Mouse (Mus musculus): Measurements from ENCODE around the gene Naa40. TPM values are rescaled to one million over a fixed set of nuclear protein-coding genes. Genes with fewer than 3 reads are reported as not detected.

Naa40 gene
- total RNA-seq, 2 experiments from 2014 or later = 35.6 to 57.3 TPM

DNA sequence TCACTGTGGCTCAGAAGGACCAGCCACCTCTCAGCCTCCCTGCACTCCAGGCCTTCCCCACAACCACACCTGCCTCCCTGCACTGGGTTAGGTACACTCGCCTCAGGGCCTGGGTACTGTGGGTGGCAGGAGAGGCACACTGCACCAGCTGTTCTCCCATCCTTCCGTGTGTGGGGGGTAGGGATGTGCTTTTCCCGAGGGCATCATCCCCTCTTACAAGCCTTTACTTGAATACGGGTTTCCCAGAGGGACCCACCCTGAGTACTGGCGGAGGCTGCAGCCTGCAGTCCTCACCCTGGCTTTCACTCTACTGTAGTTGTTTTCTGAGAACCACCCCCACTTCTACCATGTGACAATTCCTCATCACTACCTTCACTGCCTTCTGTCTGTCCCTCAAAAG is 53.8 kb downstream of the Naa40 start:
- ATAC-seq (replicated peaks; ENCODE audit: low FRiP score, poor library complexity, severe bottlenecking) = no peak

DNA sequence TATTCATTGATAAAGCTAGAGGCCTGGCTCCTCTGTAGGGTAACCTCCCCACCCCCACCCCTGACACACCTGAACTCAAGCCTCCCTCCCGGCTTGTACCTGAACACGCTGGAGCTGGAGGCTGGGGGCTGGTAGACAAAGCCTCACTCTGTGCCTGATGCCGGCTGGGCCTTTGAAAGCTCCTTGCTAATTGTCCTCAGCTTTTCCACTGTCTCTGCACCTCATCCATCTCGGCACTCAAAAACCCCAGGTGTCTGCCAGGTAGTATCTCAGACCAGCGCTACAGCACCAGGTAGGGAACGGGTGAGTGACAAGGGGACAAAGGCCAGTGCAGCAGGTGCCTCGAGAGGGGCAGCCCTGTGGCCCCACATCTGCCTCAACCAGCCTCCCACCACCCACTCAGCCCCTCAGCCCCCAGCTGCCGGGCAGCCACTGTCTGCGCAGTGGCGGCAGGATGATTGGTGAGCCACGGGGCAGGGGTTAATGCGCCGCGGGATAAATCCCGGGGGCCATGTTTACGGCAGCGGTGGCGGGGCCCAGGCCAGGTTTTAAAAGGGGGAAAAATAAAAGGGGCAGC is 55.2 kb downstream of the Naa40 start:
- ATAC-seq (replicated peaks; ENCODE audit: low FRiP score, poor library complexity, severe bottlenecking) = no peak

- ATAC-seq (replicated peaks; ENCODE audit: low FRiP score, poor library complexity, severe bottlenecking) = no peak
Measured at GRCm38 (mm10) chr19:7185059-7185458, 55.9 kb downstream of the Naa40 start.

DNA sequence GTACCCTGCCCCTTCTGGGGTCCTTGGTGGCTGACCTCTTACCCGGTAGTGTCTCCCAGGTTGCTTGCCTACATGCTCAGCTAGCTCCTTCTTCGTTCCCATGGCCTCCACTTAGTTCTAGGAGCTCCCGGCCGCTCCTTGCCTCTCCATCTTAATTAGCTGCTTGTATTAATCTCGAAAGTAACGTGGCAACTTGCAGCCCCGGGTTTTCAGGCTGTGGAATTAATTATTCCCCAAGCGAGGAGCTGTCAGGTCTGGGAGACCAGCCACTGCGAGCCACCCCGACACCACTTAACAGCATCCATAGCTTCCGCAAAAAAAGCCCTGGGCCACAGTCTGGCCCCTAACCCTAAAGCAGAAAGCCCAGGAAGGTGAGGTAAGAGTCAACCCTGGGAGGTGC is 57.6 kb downstream of the Naa40 start:
- no peak for ATAC-seq (replicated peaks; ENCODE audit: low FRiP score, poor library complexity, severe bottlenecking)

- no peak for ATAC-seq (replicated peaks; ENCODE audit: low FRiP score, poor library complexity, severe bottlenecking)
Measured at GRCm38 (mm10) chr19:7182273-7182949, 58.6 kb downstream of the Naa40 start.

GRCm38 (mm10) chr19:7181496-7181895 is 59.5 kb downstream of the Naa40 start:
- no peak for ATAC-seq (replicated peaks; ENCODE audit: low FRiP score, poor library complexity, severe bottlenecking)

DNA sequence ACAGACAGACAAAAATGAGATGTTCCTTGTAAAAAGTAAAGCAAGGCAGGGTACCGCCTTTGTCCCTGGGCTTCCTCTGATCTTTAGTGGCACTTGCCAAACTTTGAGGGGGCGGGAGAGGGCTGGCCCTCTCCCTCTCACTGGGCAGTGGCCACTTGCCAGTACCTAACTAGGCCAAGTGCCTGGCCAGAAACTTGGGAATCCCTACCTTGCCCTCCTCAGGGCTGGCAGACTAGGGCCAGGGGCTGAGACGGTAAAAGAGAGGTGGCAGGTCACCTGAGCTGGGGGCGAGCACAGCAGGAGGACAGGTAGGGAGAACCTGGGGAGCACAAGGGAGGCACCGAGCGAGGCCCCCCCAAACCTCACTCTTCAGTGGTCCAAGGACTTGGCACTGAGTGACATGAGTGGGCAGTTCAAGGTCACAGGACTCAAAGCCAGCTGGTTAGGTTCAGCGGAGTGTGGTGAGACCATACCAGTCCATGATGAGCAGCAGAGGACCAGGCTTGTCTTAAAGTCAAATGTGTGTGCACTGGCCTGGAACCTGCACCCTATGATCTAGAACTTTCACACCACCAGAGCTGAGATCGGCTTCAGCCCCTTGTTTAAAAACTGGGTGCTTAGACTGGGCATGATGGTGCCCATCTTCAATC is 60.1 kb downstream of the Naa40 start:
- no peak for ATAC-seq (replicated peaks; ENCODE audit: low FRiP score, poor library complexity, severe bottlenecking)

DNA sequence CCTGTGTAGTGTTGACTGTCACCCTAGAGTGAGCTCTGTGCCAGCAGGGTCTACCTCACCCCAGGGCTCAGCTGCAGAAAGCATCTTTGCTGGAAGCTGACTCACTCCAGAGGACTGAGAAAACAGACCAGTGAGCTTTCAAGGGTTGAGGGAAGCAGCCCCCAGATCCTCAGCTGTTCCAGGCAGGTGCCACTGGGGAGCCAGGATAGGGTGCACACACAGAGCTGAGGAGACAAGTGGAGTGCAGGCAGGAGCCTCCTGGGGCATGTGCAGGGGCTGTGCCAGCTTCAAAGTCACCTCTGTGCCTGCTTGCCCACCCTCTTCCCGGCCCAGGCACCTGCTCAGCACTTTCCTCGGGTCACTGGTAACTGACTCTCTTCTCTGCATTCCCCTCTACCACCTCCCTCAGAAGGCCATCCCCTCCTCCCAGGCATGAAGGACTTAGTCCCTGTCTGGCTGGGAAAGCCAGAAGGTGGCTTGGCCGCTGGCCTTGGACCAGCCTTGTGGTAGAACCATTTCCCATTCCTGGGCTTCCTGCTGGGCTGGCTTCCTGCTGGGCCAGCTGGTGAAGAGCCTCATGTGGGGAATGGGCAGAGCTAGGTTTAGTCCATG is 62.0 kb downstream of the Naa40 start:
- no peak for ATAC-seq (replicated peaks; ENCODE audit: low FRiP score, poor library complexity, severe bottlenecking)

- no peak for ATAC-seq (replicated peaks; ENCODE audit: low FRiP score, poor library complexity, severe bottlenecking)
Measured at GRCm38 (mm10) chr19:7177804-7178511, 63.0 kb downstream of the Naa40 start.

DNA sequence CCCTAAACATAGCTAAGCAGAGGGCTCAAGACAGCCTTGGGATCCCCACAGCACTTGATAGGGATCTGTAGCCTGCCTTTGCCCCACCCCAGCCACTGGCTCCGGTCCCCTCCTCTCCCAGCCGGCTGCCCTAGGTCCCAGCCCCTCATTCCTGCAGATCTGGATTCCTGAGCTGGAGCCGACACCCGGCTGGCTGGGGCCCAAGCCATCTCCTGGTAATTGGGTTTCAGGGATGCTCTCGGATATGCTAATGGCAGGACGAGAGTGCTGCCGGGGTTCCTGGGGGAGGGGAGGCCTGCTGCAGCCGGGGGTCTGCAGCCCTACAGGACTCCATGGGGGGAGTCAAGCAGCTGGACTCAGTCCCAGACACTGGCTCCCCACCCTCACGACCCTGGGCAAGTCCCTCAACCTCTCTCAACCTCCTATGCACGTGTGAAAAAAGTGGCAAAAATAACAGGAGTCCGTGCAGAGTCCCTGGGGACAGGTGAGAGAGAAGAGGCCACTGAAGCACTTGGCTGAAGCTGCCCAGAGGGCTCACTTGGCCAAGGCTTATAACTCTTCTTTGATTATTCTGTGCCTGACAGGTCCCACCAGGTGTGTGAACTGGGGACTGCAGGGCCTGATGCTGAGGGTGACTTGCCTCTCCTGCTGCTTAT is 64.8 kb downstream of the Naa40 start:
- ATAC-seq (replicated peaks; ENCODE audit: low FRiP score, poor library complexity, severe bottlenecking) = no peak

Other genes with a start within 250 kb of the Naa40 start
- 11.5 TPM in 1 of 2 replicates, not detected in the other for gene Dnajc4, start 248.6 kb downstream of the Naa40 start, total RNA-seq (2015; ENCODE audit: low replicate concordance)
- gene Dnajc4, start 248.6 kb downstream of the Naa40 start, total RNA-seq (2017; ENCODE audit: low replicate concordance) = 2.2 and 2.6 TPM in 2 replicates
- 4.2 and 10.1 TPM in 2 replicates for gene Nudt22, start 245.1 kb downstream of the Naa40 start, total RNA-seq (2015; ENCODE audit: low replicate concordance)
- 0.26 and 3.9 TPM in 2 replicates for gene Nudt22, start 245.1 kb downstream of the Naa40 start, total RNA-seq (2017; ENCODE audit: low replicate concordance)
- not detected in 2 replicates for gene Trpt1, start 245.1 kb downstream of the Naa40 start, total RNA-seq (2015; ENCODE audit: low replicate concordance)
- not detected in 2 replicates for gene Trpt1, start 245.1 kb downstream of the Naa40 start, total RNA-seq (2017; ENCODE audit: low replicate concordance)
- 30.6 and 38.6 TPM in 2 replicates for gene Fermt3, start 221.7 kb downstream of the Naa40 start, total RNA-seq (2015; ENCODE audit: low replicate concordance)
- gene Fermt3, start 221.7 kb downstream of the Naa40 start, total RNA-seq (2017; ENCODE audit: low replicate concordance) = 63.9 and 69.1 TPM in 2 replicates
- 59.5 and 78.6 TPM in 2 replicates for gene Stip1, start 201.2 kb downstream of the Naa40 start, total RNA-seq (2015; ENCODE audit: low replicate concordance)
- 48.1 and 60.8 TPM in 2 replicates for gene Stip1, start 201.2 kb downstream of the Naa40 start, total RNA-seq (2017; ENCODE audit: low replicate concordance)
- gene Macrod1, start 184.4 kb downstream of the Naa40 start, total RNA-seq (2015; ENCODE audit: low replicate concordance) = not detected in 2 replicates
- 0.53 and 1.2 TPM in 2 replicates for gene Macrod1, start 184.4 kb downstream of the Naa40 start, total RNA-seq (2017; ENCODE audit: low replicate concordance)
- not detected in 2 replicates for gene Flrt1, start 135.5 kb downstream of the Naa40 start, total RNA-seq (2015; ENCODE audit: low replicate concordance)
- gene Flrt1, start 135.5 kb downstream of the Naa40 start, total RNA-seq (2017; ENCODE audit: low replicate concordance) = not detected in 2 replicates
- 17.3 and 25.6 TPM in 2 replicates for gene Otub1, start 34.9 kb downstream of the Naa40 start, total RNA-seq (2015; ENCODE audit: low replicate concordance)
- 8.2 and 10.0 TPM in 2 replicates for gene Otub1, start 34.9 kb downstream of the Naa40 start, total RNA-seq (2017; ENCODE audit: low replicate concordance)
- gene Cox8a, start 23.6 kb downstream of the Naa40 start, total RNA-seq (2015; ENCODE audit: low replicate concordance) = 226 and 267 TPM in 2 replicates
- gene Cox8a, start 23.6 kb downstream of the Naa40 start, total RNA-seq (2017; ENCODE audit: low replicate concordance) = 106 and 241 TPM in 2 replicates
- gene Rcor2, start 26.1 kb upstream of the Naa40 start, total RNA-seq (2015; ENCODE audit: low replicate concordance) = 2.2 TPM in 1 of 2 replicates, not detected in the other
- gene Rcor2, start 26.1 kb upstream of the Naa40 start, total RNA-seq (2017; ENCODE audit: low replicate concordance) = 0.53 TPM in 1 of 2 replicates, not detected in the other
- 48.7 and 54.1 TPM in 2 replicates for gene Mark2, start 100.7 kb upstream of the Naa40 start, total RNA-seq (2015; ENCODE audit: low replicate concordance)
- gene Mark2, start 100.7 kb upstream of the Naa40 start, total RNA-seq (2017; ENCODE audit: low replicate concordance) = 38.4 and 51.5 TPM in 2 replicates
- gene Spindoc, start 141.8 kb upstream of the Naa40 start, total RNA-seq (2015; ENCODE audit: low replicate concordance) = 4.2 TPM in 1 of 2 replicates, not detected in the other
- gene Spindoc, start 141.8 kb upstream of the Naa40 start, total RNA-seq (2017; ENCODE audit: low replicate concordance) = 0.15 and 2.2 TPM in 2 replicates
- 1.1 TPM in 1 of 2 replicates, not detected in the other for gene 2700081O15Rik, start 176.4 kb upstream of the Naa40 start, total RNA-seq (2015; ENCODE audit: low replicate concordance)
- gene 2700081O15Rik, start 176.4 kb upstream of the Naa40 start, total RNA-seq (2017; ENCODE audit: low replicate concordance) = 0.39 TPM in 1 of 2 replicates, not detected in the other
- 110 and 116 TPM in 2 replicates for gene Rtn3, start 242.1 kb upstream of the Naa40 start, total RNA-seq (2015; ENCODE audit: low replicate concordance)
- gene Rtn3, start 242.1 kb upstream of the Naa40 start, total RNA-seq (2017; ENCODE audit: low replicate concordance) = 55.3 and 60.5 TPM in 2 replicates